Mouse (Mus musculus) ES-Bruce4 (cell line): ENCODE data around the gene Arhgap6.

Experiments
- EP300 ChIP-seq: IDR thresholded peaks from 2 replicates; pipeline ENCODE4 v1.6.1; 2011; ENCODE audit warnings: low read depth, low read length; ENCODE audit not compliant: insufficient read depth
- POLR2A ChIP-seq: IDR thresholded peaks from one replicate; pipeline ENCODE4 v1.8.1; 2011; ENCODE audit warnings: low read length; ENCODE audit not compliant: insufficient read depth

DNA sequence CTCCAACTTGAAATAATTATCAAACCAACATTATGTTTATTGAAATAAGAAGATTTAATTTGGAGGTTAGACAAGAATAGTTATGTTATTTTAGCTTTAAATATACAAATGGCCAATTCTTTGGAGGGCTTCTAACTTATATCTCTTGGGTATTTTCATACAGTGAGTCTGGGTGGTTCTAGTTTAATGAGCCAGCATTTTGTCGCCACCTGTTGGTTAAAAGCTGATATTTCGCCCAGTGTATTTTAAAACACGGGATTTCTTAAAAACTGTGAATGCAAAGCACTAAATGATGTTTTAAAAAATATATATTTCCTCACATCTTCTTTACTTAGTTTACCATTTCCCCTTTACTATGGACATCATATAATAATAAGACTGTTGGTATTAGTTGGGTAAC is 140.5 kb downstream of the Arhgap6 start:
- TF ChIP-seq POLR2A = no peak
- no peak for TF ChIP-seq EP300
